Mouse (Mus musculus) thymus, postnatal 0 days (tissue): Measurements from ENCODE around the gene Mrpl58. TPM values are rescaled to one million over a fixed set of nuclear protein-coding genes. Genes with fewer than 3 reads are reported as not detected.

Experiments
- DNase-seq: peaks from one replicate; pipeline ENCODE4 v3.0.0-alpha.2; 2015; ENCODE audit warnings: low spot score
- polyA plus RNA-seq: library from polyadenylated mRNA; unstranded; fragments of >200 nt; fragmentation: Nextera tagmentation; extraction: Ambion mirVana; gene quantifications from 2 replicates; pipeline ENCODE4 v1.2.1, GENCODE M21; 2015

The Mrpl58 gene
- polyA plus RNA-seq, result 408 and 411 TPM in 2 replicates

- DNase-seq, result peak; percentile 84
These were observed at the start of gene Mrpl58 for GRCm38 (mm10) chr11:115403338-115404124. Gene Mrpl58, plus strand, starts transcription at chr11:115403752.

GRCm38 (mm10) chr11:115354183-115354582, 49.4 kb upstream of the Mrpl58 start:
- DNase-seq, result peak; percentile 80

- peak; percentile 83 for DNase-seq
These were observed 45.1 kb upstream of the Mrpl58 start for GRCm38 (mm10) chr11:115358468-115358867.

GRCm38 (mm10) chr11:115359293-115359692, 44.3 kb upstream of the Mrpl58 start:
- no peak for DNase-seq

- DNase-seq, result no peak
These were observed 43.8 kb upstream of the Mrpl58 start for GRCm38 (mm10) chr11:115359726-115360125.

GRCm38 (mm10) chr11:115364136-115364535, 39.4 kb upstream of the Mrpl58 start:
- no peak for DNase-seq

GRCm38 (mm10) chr11:115366039-115366705, 37.4 kb upstream of the Mrpl58 start:
- no peak for DNase-seq

GRCm38 (mm10) chr11:115366706-115367394, 36.7 kb upstream of the Mrpl58 start:
- peak; percentile 35 for DNase-seq

- peak; percentile 86 for DNase-seq
These were observed 36.1 kb upstream of the Mrpl58 start, which contains the start of gene Hid1 for GRCm38 (mm10) chr11:115367395-115367944. Gene Hid1, minus strand, starts transcription at chr11:115367756.

- DNase-seq, result no peak
These were observed 33.2 kb upstream of the Mrpl58 start for GRCm38 (mm10) chr11:115370368-115370767.

GRCm38 (mm10) chr11:115371354-115371753, 32.2 kb upstream of the Mrpl58 start:
- DNase-seq, result no peak

- no peak for DNase-seq
These were observed 31.5 kb upstream of the Mrpl58 start for GRCm38 (mm10) chr11:115372015-115372414.

- no peak for DNase-seq
These were observed 30.8 kb upstream of the Mrpl58 start for GRCm38 (mm10) chr11:115372737-115373136.

GRCm38 (mm10) chr11:115373805-115374694, 29.5 kb upstream of the Mrpl58 start:
- no peak for DNase-seq

GRCm38 (mm10) chr11:115374695-115375425, 28.7 kb upstream of the Mrpl58 start:
- DNase-seq, result no peak

GRCm38 (mm10) chr11:115376722-115377121, 26.8 kb upstream of the Mrpl58 start:
- DNase-seq, result no peak

GRCm38 (mm10) chr11:115377254-115377653, 26.3 kb upstream of the Mrpl58 start:
- no peak for DNase-seq

- DNase-seq, result no peak
These were observed 25.7 kb upstream of the Mrpl58 start for GRCm38 (mm10) chr11:115377854-115378253.

GRCm38 (mm10) chr11:115381276-115381675, 22.3 kb upstream of the Mrpl58 start:
- no peak for DNase-seq
